Mouse (Mus musculus) ES-Bruce4 (cell line): Measurements from ENCODE around the gene Tmem130.

Experiments
- CTCF ChIP-seq: IDR thresholded peaks from one replicate; pipeline ENCODE4 v1.8.1; 2011; ENCODE audit warnings: low read depth, low read length
- POLR2A ChIP-seq: IDR thresholded peaks from one replicate; pipeline ENCODE4 v1.8.1; 2011; ENCODE audit warnings: low read length; ENCODE audit not compliant: insufficient read depth

DNA sequence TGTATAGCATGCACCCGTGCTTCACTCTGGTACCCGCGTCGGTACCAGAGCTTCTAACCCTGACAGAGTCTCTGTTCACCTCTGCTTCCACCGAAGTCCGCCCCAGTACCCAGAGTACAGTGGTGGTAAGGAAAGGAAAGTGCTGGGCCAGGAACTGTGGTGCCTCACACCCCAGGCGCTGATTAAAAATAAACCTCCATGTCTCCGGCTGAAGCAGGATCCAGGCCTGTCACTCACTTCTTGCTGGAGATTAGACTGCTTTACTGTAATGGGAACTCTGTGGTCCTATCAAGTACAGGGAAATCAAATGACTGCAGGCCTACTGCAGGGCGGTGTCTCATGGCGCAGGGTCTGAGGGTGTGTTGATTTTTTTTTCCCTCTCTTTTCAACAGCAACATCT, 45.3 kb upstream of the Tmem130 start:
- no peak for TF ChIP-seq CTCF
- no peak for TF ChIP-seq POLR2A
